Mouse (Mus musculus) embryonic facial prominence, embryonic 15.5 days (tissue): ENCODE results near the gene D16Ertd472e. TPM values are rescaled to one million over a fixed set of nuclear protein-coding genes. Genes with fewer than 3 reads are reported as not detected.

Source experiments
- polyA plus RNA-seq: library from polyadenylated mRNA; unstranded; fragments of >200 nt; fragmentation: Nextera tagmentation; extraction: Ambion mirVana; gene quantifications from 2 replicates; pipeline ENCODE4 v1.2.1, GENCODE M21; 2015

Gene D16Ertd472e
- polyA plus RNA-seq, 1 experiment from 2014 or later: 25.4 TPM

Other genes with a start within 250 kb of the D16Ertd472e start
- 67.0 and 70.9 TPM in 2 replicates for gene Btg3, start 199.5 kb downstream of the D16Ertd472e start, polyA plus RNA-seq